Mouse (Mus musculus): ENCODE measurements around the gene Erp27. TPM values are rescaled to one million over a fixed set of nuclear protein-coding genes. Genes with fewer than 3 reads are reported as not detected.

Erp27 gene
- total and polyA plus RNA-seq, 3 experiments = 0.55 to 1.9 TPM; not detected in 1

GRCm38 (mm10) chr6:136952930-136953329 is 30.9 kb upstream of the Erp27 start:
- dilution Hi-C loops (cut with MboI; ENCODE audit: extremely low pct_ligation_motif_present, extremely low pct_unique_long_range_greater_than_20kb, low sequenced_read_pairs) = no loop called here
- H3K27me3 ChIP-seq (replicated peaks) = no peaks in the 10 kb centered on the region

GRCm38 (mm10) chr6:136950171-136950570 is 28.2 kb upstream of the Erp27 start:
- no peaks in the 10 kb centered on the region for H3K9me3 ChIP-seq (replicated peaks; ENCODE audit: low read length)
- in situ Hi-C loops (cut with MboI; ENCODE audit: low pct_ligation_motif_present, low pct_unique_long_range_greater_than_20kb, low sequenced_read_pairs) = no loop called here
- H3K27ac ChIP-seq (ENCODE audit: insufficient read depth, low read depth) = no peak overlapping the region

More at GRCm38 (mm10) chr6:136952930-136953329, 30.9 kb upstream of the Erp27 start:
- H3K36me3 ChIP-seq (replicated peaks in 1 of 2; ENCODE audit: control insufficient read depth in 1 of 2, insufficient read depth in 1 of 2, low read length in 1 of 2) = no peaks in the 10 kb centered on the region
- H3K9me3 ChIP-seq (replicated peaks; ENCODE audit: low read length) = no peaks in the 10 kb centered on the region
- in situ Hi-C loops (cut with MboI; ENCODE audit: low pct_ligation_motif_present, low pct_unique_long_range_greater_than_20kb, low sequenced_read_pairs) = no loop called here
- no peak overlapping the region for H3K9ac ChIP-seq (ENCODE audit: insufficient read depth, low read depth)
- no peak for DNase-seq (ENCODE audit: extremely low read depth)
- H3K4me2 ChIP-seq (ENCODE audit: insufficient read depth, low read depth, poor library complexity, severe bottlenecking) = no peak overlapping the region
- H3K4me1 ChIP-seq (ENCODE audit: control insufficient read depth in 1 of 2, insufficient read depth in 2 of 2) = no peaks in the 10 kb centered on the region
- H3K27ac ChIP-seq (ENCODE audit: insufficient read depth, low read depth) = no peak overlapping the region
- H3K4me3 ChIP-seq (replicated peaks in 1 of 3; ENCODE audit: low read depth in 2 of 3, low read length in 2 of 3, poor library complexity in 1 of 3) = no peak overlapping the region
- no peaks in the 10 kb centered on the region for H3K79me2 ChIP-seq (replicated peaks; ENCODE audit: control insufficient read depth, extremely low read depth, insufficient read depth, poor library complexity, severe bottlenecking)
- TF ChIP-seq UBTF (IDR thresholded peaks at IDR 0.05; ENCODE audit: low read depth, low read length) (no peak), EP300 (IDR thresholded peaks at IDR 0.05; ENCODE audit: low read length) (no peak), POLR2A (IDR thresholded peaks at IDR 0.05; ENCODE audit: low read depth, low read length) (no peak), BHLHE40 (IDR thresholded peaks at IDR 0.05; ENCODE audit: low read depth, low read length) (no peak), MEF2A (IDR thresholded peaks at IDR 0.05; ENCODE audit: borderline replicate concordance, low read depth, low read length) (no peak), NRF1 (IDR thresholded peaks at IDR 0.05; ENCODE audit: low read depth, low read length) (no peak), ZMIZ1 (IDR thresholded peaks at IDR 0.05; ENCODE audit: low read depth, low read length) (no peak), CHD1 (IDR thresholded peaks at IDR 0.05; ENCODE audit: low read depth, low read length) (no peak), MAZ (IDR thresholded peaks at IDR 0.05; ENCODE audit: low read depth, low read length) (no peak), MAFK (IDR thresholded peaks at IDR 0.05; ENCODE audit: insufficient replicate concordance, low read length) (no peak), ZNF384 (IDR thresholded peaks at IDR 0.05; ENCODE audit: low read depth, low read length) (no peak), TCF12 (IDR thresholded peaks at IDR 0.05; ENCODE audit: low read depth, low read length) (no peak), MXI1 (IDR thresholded peaks at IDR 0.05; ENCODE audit: low read depth, low read length) (no peak), USF2 (conservative IDR thresholded peaks at IDR 0.05; ENCODE audit: low read depth, low read length) (no peak), MAX (IDR thresholded peaks at IDR 0.05; ENCODE audit: low read length) (no peak), ZKSCAN1 (IDR thresholded peaks at IDR 0.05; ENCODE audit: borderline replicate concordance, low read depth, low read length) (no peak), POLR2AphosphoS2 (IDR thresholded peaks at IDR 0.05; ENCODE audit: low read depth, low read length) (no peak)

More at GRCm38 (mm10) chr6:136950171-136950570, 28.2 kb upstream of the Erp27 start:
- TF ChIP-seq PAX5 (IDR thresholded peaks at IDR 0.05; ENCODE audit: low read length) = no peak
- no peak for TF ChIP-seq NELFE (IDR thresholded peaks at IDR 0.05; ENCODE audit: low read depth, low read length)
- no peak for TF ChIP-seq RAD21 (IDR thresholded peaks at IDR 0.05; ENCODE audit: low read depth, low read length)
- no peak for TF ChIP-seq E2F4 (IDR thresholded peaks at IDR 0.05; ENCODE audit: insufficient replicate concordance, low read depth, low read length)
- no peak for TF ChIP-seq HCFC1 (IDR thresholded peaks at IDR 0.05; ENCODE audit: low read depth, low read length)
- TF ChIP-seq ZNF384 (IDR thresholded peaks at IDR 0.05; ENCODE audit: low read depth, low read length) = no peak
- no peak for TF ChIP-seq ZC3H11A (IDR thresholded peaks at IDR 0.05; ENCODE audit: low read depth, low read length)
- no peak for TF ChIP-seq ZMIZ1 (IDR thresholded peaks at IDR 0.05; ENCODE audit: low read depth, low read length)
- TF ChIP-seq MAZ (IDR thresholded peaks at IDR 0.05; ENCODE audit: low read depth, low read length) = no peak
- TF ChIP-seq JUND (conservative IDR thresholded peaks at IDR 0.05; ENCODE audit: low read depth, low read length) = no peak
- TF ChIP-seq SIN3A (IDR thresholded peaks at IDR 0.05; ENCODE audit: low read length) = no peak
- no peak for DNase-seq (ENCODE audit: extremely low read depth)
- no peak overlapping the region for H3K9ac ChIP-seq (ENCODE audit: insufficient read depth, low read depth)
- no peak overlapping the region for H3K4me3 ChIP-seq (replicated peaks in 1 of 3; ENCODE audit: low read depth in 2 of 3, low read length in 2 of 3, poor library complexity in 1 of 3)
- no peaks in the 10 kb centered on the region for H3K36me3 ChIP-seq (replicated peaks in 1 of 2; ENCODE audit: control insufficient read depth in 1 of 2, insufficient read depth in 1 of 2, low read length in 1 of 2)
- peaks cover 11 to 12% of the 10 kb centered on the region in 2 experiments for H3K4me1 ChIP-seq (ENCODE audit: control insufficient read depth in 1 of 2, insufficient read depth in 2 of 2)
- no peak overlapping the region for H3K4me2 ChIP-seq (ENCODE audit: insufficient read depth, low read depth, poor library complexity, severe bottlenecking)
- dilution Hi-C loops (cut with MboI; ENCODE audit: extremely low pct_ligation_motif_present, extremely low pct_unique_long_range_greater_than_20kb, low sequenced_read_pairs) = no loop called here
- H3K79me2 ChIP-seq (replicated peaks; ENCODE audit: control insufficient read depth, extremely low read depth, insufficient read depth, poor library complexity, severe bottlenecking) = no peaks in the 10 kb centered on the region
- no peaks in the 10 kb centered on the region for H3K27me3 ChIP-seq (replicated peaks)

Data from CH12.LX (cell line).